Mouse (Mus musculus) embryonic facial prominence, embryonic 13.5 days (tissue): Measurements from ENCODE around the gene Gm45808. TPM values are rescaled to one million over a fixed set of nuclear protein-coding genes. Genes with fewer than 3 reads are reported as not detected.
"Not testable (repeated sequence)": the region's sequence is repeated elsewhere in the genome, so short reads cannot be mapped to it uniquely, and the experiment has no call there.

Experiments
- ATAC-seq: fragments of 200-750 bp; cut with Nextera tagmentation; 2 replicates; pipeline ENCODE4 v1.8.0; 2017; ENCODE audit warnings: low read depth; ENCODE audit not compliant: insufficient number of reproducible peaks, insufficient read depth, low FRiP score, low TSS enrichment
- H3K27ac ChIP-seq: fragments of 300-500 bp; sonication (generic); 2 replicates; pipeline ENCODE4 v1.5.1; 2015; ENCODE audit warnings: moderate library complexity, mild to moderate bottlenecking, inconsistent platforms
- H3K27me3 ChIP-seq: fragments of 300-500 bp; sonication (generic); 2 replicates; pipeline ENCODE4 v1.6.1; 2015; ENCODE audit warnings: mild to moderate bottlenecking, inconsistent platforms
- H3K36me3 ChIP-seq: fragments of 300-500 bp; sonication (generic); 2 replicates; pipeline ENCODE4 v1.6.1; 2015; ENCODE audit warnings: mild to moderate bottlenecking, inconsistent platforms
- H3K4me1 ChIP-seq: fragments of 300-500 bp; sonication (generic); 2 replicates; pipeline ENCODE4 v1.6.1; 2015; ENCODE audit warnings: inconsistent platforms
- H3K4me2 ChIP-seq: fragments of 300-500 bp; sonication (generic); 2 replicates; pipeline ENCODE4 v1.6.1; 2015; ENCODE audit warnings: moderate library complexity, mild to moderate bottlenecking, inconsistent platforms
- H3K4me3 ChIP-seq: fragments of 300-500 bp; sonication (generic); 2 replicates; pipeline ENCODE4 v1.5.1; 2015; ENCODE audit warnings: mild to moderate bottlenecking, inconsistent platforms
- H3K9ac ChIP-seq: fragments of 300-500 bp; sonication (generic); 2 replicates; pipeline ENCODE4 v1.6.1; 2015; ENCODE audit warnings: mild to moderate bottlenecking, inconsistent platforms
- H3K9me3 ChIP-seq: fragments of 300-500 bp; sonication (generic); 2 replicates; pipeline ENCODE4 v1.6.1; 2016; ENCODE audit warnings: inconsistent platforms
- WGBS: fragments of 180-500 bp; shearing (Covaris S2); methylation state at CpG from one replicate; pipeline ENCODE4 v1.1.7; 2015; ENCODE audit warnings: mixed read lengths; 5-methylcytosine and 5-hydroxymethylcytosine counted together
- polyA plus RNA-seq: library from polyadenylated mRNA; unstranded; fragments of >200 nt; fragmentation: Nextera tagmentation; extraction: Ambion mirVana; gene quantifications from 2 replicates; pipeline ENCODE4 v1.2.1, GENCODE M21; 2015

Gm45808 gene
- polyA plus RNA-seq, 1 experiment from 2014 or later: not detected

DNA sequence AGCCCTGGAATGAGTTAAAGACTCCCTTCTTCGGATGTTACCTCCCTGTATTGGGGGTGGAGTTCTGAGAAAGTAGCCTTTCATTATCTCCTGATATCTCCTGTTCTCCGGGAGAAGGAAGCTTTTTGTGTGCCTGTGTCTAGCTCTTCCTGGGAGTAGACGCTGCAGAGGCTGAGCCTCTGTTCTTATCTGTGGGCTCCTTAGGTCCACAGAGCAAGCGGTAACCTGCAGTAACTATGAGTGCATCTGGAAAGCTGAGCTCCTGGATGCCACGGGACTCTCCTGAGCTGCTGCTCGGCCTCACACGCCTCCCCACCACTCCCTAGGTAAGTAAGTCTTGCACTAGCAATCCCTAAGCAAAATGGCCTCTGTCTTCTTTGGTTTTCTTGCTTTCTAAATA, 453 bp downstream of the Gm45808 start:
- H3K4me3 ChIP-seq: no peak overlapping the region
- H3K4me2 ChIP-seq: no peak overlapping the region
- no peak overlapping the region for H3K9ac ChIP-seq
- 68% methylated on average over 7 of the region's 7 CpGs for WGBS
- H3K4me1 ChIP-seq: peaks cover 24% of the 10 kb centered on the region
- H3K36me3 ChIP-seq: no peaks in the 10 kb centered on the region
- ATAC-seq: no peak
- no peak overlapping the region for H3K27ac ChIP-seq
- H3K27me3 ChIP-seq: no peaks in the 10 kb centered on the region
- H3K9me3 ChIP-seq: no peaks in the 10 kb centered on the region

DNA sequence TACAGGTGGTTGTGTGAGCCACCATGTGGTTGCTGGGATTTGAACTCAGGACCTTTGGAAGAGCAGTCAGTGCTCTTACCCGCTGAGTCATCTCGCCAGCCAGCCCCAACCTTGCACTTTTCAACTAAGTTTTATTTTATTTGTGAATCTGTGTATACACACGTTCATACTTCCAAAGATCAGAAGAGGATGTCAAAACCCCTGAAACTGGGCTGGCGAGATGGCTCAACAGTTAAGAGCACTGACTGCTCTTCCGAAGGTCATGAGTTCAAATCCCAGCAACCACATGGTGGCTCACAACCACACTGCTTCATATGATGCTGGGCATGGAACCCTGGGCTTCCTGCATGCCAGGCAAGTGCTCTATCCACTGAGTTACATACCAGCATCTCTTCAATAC, 1.6 kb downstream of the Gm45808 start:
- ATAC-seq, H3K4me2 ChIP-seq, H3K27me3 ChIP-seq, H3K9me3 ChIP-seq, H3K4me3 ChIP-seq, H3K27ac ChIP-seq, H3K36me3 ChIP-seq, H3K9ac ChIP-seq: not testable (repeated sequence)
- WGBS: 89% methylated on average over 5 of the region's 5 CpGs
- H3K4me1 ChIP-seq: peaks cover 14% of the 10 kb centered on the region; the same call in 1 of the 2 replicates

DNA sequence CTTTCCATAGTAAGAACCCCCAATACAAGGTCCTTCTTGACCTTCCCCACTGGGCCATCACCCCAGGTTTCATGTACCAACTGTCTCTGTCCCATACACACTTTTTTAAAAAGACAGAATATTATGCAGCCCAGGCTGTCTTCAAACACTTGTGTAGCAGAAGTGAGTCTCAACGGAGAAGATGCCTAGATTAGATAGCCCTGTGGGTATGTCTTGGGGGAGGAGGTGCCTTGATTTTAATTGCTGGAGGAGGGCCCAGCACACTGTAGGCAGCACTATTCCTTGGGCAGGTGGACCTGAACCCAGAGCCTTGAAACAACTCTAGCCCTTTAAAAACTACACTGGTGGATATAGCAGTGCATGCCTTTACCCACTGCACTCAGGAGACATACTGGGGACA, 4.4 kb downstream of the Gm45808 start:
- H3K36me3 ChIP-seq: no peaks in the 10 kb centered on the region
- no peak overlapping the region for H3K27ac ChIP-seq
- no peak overlapping the region for H3K9ac ChIP-seq
- H3K4me3 ChIP-seq: no peak overlapping the region
- no peak for ATAC-seq
- H3K9me3 ChIP-seq: no peaks in the 10 kb centered on the region
- H3K27me3 ChIP-seq: no peaks in the 10 kb centered on the region
- 81% methylated on average over 1 of the region's 1 CpGs for WGBS
- H3K4me2 ChIP-seq: no peak overlapping the region
- H3K4me1 ChIP-seq: no peaks in the 10 kb centered on the region

DNA sequence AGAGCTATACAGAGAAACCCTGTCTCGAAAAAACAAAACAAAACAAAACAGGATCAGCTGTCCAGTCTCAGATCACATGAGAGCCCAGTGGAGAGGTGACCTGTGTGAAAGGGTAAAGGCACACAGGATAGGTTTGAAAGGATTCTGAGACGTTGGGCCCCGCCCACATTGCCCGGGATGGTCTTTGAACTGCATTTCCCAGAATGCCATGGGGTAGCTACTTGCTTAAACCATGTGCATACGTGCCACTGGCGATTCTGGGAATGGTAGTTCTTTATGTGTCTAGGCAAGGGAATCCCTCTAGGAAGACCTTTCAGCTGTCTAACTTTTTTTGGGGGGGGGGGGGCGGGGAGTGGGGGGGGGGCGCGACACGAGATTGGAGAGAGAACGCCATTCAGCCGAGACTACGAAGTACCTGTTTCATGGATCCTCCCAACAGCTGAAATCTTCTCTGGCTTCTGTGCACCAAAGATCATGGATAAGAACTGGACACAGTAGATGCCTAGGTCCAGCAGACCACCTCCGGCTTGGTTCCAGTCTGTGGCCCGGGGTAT, 5.2 kb downstream of the Gm45808 start, which contains the start of gene Tulp2:
Gene Tulp2 (plus strand): TSS at position 504 of the 554 bp plus-strand sequence.
- no peak within 1 kb of the TSS for H3K4me2 ChIP-seq
- no peaks in the 10 kb centered on the region for H3K9me3 ChIP-seq
- no peaks in the 10 kb centered on the region for H3K36me3 ChIP-seq
- H3K9ac ChIP-seq: no peak within 1 kb of the TSS
- H3K27me3 ChIP-seq: no peaks in the 10 kb centered on the region
- 55% methylated on average over 15 of the region's 15 CpGs for WGBS
- no peak for ATAC-seq
- no peak within 1 kb of the TSS for H3K27ac ChIP-seq
- H3K4me1 ChIP-seq: no peaks in the 10 kb centered on the region
- no peak within 1 kb of the TSS for H3K4me3 ChIP-seq

DNA sequence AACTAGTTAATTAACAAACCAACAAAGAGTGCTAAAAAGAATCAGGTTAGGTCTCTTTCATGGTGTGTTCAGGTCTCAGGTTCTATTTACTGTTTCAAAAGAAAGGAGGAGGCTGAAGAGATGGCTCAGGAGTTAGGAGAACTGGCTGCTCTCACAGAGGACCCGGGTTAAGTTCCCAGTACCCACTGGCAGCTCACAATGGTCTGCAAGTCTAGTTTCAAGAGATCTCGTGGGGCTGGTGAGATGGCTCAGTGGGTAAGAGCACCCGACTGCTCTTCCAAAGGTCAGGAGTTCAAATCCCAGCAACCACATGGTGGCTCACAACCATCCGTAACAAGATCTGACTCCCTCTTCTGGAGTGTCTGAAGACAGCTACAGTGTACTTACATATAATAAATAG, 6.3 kb downstream of the Gm45808 start:
- not testable (repeated sequence) for H3K9ac ChIP-seq, H3K27me3 ChIP-seq, H3K4me2 ChIP-seq, ATAC-seq, H3K4me3 ChIP-seq, H3K36me3 ChIP-seq, H3K4me1 ChIP-seq, H3K27ac ChIP-seq, H3K9me3 ChIP-seq
- WGBS: 80% methylated on average over 4 of the region's 4 CpGs

DNA sequence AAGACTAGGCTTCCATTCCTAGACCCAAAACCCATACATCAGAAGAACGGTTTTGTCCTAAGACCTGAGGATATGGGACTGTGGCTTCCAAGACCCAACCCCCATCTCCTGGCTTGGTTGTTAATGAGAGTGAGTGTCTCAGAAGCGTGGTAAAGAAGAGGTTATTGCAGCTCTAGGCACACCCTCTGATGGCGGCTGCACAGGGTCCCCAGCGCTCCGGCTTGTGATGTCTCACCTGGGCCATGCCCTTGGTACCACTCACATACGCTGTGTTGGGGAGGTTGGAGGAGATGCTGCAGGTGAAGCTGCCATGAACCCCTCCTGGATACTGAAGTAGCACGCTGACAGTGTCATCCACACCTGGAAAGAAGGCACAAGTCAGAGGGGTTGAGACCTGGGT, 7.8 kb downstream of the Gm45808 start:
- ATAC-seq: no peak
- Histone ChIP-seq H3K36me3 (no peaks in the 10 kb centered on the region), H3K9ac (no peak overlapping the region), H3K9me3 (no peaks in the 10 kb centered on the region), H3K27ac (no peak overlapping the region), H3K27me3 (no peaks in the 10 kb centered on the region), H3K4me1 (0 out of 2 replicates have a peak, but pooled peaks cover 3% of the 10 kb centered on the region), H3K4me2 (no peak overlapping the region), H3K4me3 (no peak overlapping the region)
- WGBS: 95% methylated on average over 7 of the region's 7 CpGs

DNA sequence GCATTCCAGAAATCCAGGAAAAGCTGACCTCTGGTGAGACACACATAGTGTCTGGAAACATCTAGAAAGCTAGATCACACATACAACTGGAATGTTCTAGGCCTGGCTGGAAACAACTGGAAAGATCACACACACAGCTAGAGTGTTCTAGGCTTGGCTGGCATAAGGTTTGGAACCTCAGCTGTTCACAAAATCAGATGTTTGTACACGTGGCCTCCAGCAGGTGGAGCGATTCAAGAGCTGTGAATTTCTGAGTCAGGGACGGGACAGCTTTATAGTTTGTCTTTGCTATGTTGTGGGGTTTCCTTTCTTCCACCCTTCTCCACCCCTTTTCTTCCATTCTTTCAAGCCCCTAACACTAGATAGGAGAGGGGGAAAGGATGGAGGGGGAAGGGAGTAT, 9.6 kb downstream of the Gm45808 start:
- Histone ChIP-seq H3K27me3 (no peaks in the 10 kb centered on the region), H3K4me3 (no peak overlapping the region), H3K4me2 (no peak overlapping the region), H3K9me3 (no peaks in the 10 kb centered on the region), H3K27ac (0 out of 2 replicates have a peak overlapping the region, but pooled peaks have one; percentile 22), H3K4me1 (0 out of 2 replicates have a peak, but pooled peaks cover 3% of the 10 kb centered on the region), H3K9ac (no peak overlapping the region), H3K36me3 (no peaks in the 10 kb centered on the region)
- WGBS: 9% methylated on average over 3 of the region's 3 CpGs
- no peak for ATAC-seq

DNA sequence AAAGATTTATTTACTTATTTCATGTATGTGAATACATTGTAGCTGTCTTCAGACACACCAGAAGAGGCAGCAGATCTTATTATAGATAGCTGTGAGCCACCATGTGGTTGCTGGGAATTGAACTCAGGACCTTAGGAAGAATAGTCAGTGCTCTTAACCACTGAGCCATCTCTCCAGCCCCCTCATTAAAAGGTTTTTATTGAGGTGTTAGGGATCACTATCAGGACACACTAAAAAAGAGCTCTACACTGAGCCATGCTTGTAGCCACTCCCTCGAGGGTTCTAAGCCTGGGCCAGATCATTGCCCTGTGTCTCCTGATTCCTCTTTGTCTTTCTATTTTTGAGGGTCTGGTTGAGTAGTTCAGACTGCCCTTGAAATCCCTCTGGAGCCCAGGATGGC, 10.2 kb downstream of the Gm45808 start:
- H3K4me1 ChIP-seq: 0 out of 2 replicates have a peak, but pooled peaks cover 3% of the 10 kb centered on the region
- no peak for ATAC-seq
- no peak overlapping the region for H3K9ac ChIP-seq
- no peak overlapping the region for H3K27ac ChIP-seq
- H3K4me2 ChIP-seq: no peak overlapping the region
- WGBS: 37% methylated on average over 1 of the region's 1 CpGs
- H3K36me3 ChIP-seq: no peaks in the 10 kb centered on the region
- H3K9me3 ChIP-seq: no peaks in the 10 kb centered on the region
- H3K27me3 ChIP-seq: no peaks in the 10 kb centered on the region
- H3K4me3 ChIP-seq: no peak overlapping the region

DNA sequence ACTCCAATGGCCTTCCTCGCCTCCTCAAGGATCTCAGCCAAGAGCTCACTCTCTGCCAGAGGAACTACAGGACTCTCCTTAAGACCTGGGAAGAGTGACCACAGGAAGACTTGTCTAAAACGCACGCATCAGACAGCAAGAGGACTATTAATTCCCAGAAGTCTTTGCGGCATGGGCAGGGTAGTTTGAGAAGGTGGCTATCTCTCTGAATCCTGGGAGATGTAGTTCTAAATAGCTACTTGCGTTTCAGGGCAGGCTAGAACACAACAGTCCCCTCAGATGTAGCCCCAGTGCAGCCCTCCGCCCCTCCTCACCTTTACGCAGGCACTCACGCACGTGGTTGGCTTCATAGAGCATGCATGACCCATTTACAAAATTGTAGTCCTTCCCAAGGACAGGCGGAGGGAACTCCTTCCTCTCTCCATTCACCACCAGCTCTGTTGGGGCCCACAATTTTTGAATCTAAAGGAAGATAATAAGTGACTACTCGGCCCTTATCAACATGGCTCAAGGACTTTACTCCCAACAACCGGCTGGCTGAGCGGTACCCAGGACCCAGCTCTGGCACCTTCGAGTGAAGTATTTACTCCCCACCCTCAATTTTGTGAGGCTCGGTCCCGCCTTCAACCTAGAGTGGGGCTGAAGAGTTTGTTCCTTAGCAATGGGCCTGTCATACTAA, 11.2 kb downstream of the Gm45808 start:
- 64% methylated on average over 16 of the region's 16 CpGs for WGBS

DNA sequence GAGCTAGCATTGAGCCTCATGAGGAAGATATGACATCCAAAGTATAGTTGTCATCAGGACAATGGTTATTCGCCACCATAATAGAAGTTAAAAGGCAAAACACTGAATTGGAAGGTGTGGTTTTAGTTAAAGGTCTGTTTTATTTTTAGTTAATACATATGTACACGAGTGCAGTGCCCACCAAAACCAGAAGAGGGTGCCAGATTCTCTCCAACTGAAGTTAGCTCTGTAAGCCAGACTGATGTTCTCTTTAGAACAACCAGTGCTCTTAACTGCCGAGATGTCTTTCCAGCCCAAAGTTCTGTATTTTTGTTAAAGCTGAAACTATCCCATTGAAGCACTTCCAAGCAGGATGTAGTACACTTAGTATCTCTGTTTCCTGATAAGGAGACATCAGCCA, 15.7 kb downstream of the Gm45808 start:
- no peaks in the 10 kb centered on the region for H3K27me3 ChIP-seq
- H3K4me1 ChIP-seq: peaks cover 8% of the 10 kb centered on the region
- 5% methylated on average over 3 of the region's 3 CpGs for WGBS
- H3K27ac ChIP-seq: no peak overlapping the region
- no peak overlapping the region for H3K4me3 ChIP-seq
- no peak overlapping the region for H3K4me2 ChIP-seq
- H3K9me3 ChIP-seq: no peaks in the 10 kb centered on the region
- no peaks in the 10 kb centered on the region for H3K36me3 ChIP-seq
- H3K9ac ChIP-seq: no peak overlapping the region
- no peak for ATAC-seq

More for the DNA sequence above, 11.2 kb downstream of the Gm45808 start:
- Histone ChIP-seq H3K4me3 (peak overlapping the region; percentile 30), H3K4me2 (peak overlapping the region; percentile 53), H3K27ac (no peak overlapping the region), H3K9ac (peak overlapping the region; percentile 60), H3K27me3 (no peaks in the 10 kb centered on the region), H3K4me1 (0 out of 2 replicates have a peak, but pooled peaks cover 3% of the 10 kb centered on the region), H3K9me3 (no peaks in the 10 kb centered on the region), H3K36me3 (no peaks in the 10 kb centered on the region)
- no peak for ATAC-seq

DNA sequence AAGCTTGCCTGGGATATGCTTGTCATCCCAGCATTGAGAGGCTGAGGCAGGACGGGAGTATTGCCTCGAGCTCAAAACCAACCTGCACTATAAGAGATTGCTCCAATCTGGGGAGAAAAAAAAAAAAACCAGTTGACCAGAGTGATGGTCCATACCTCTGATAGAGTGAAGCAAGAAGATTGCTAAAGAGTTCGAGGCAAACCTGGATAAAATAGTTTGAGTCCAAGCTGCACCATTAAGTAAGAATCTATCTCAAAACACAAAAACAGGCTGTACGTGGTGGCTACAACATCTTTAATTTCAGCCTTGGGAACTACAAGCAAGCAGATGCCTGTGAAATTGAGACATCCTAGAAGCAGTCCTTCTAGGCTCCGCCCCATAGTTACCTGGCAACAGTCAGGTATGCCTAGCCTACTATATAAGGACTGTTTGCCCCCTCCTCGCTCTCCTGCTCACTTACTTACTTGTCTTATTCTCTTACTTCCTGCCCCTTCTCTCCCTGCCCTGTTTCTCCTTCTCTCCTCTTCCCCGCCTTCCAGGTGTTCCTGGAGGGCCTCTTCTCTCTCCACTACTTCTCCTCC, 19.4 kb downstream of the Gm45808 start:
- Histone ChIP-seq H3K4me1 (peaks cover 17% of the 10 kb centered on the region), H3K4me2 (peak overlapping the region; percentile 94), H3K9me3 (no peaks in the 10 kb centered on the region), H3K4me3 (peak overlapping the region; percentile 91), H3K27ac (no peak overlapping the region; the same call in 1 of the 2 replicates), H3K27me3 (no peaks in the 10 kb centered on the region), H3K9ac (peak overlapping the region; percentile 54; the same call in 1 of the 2 replicates), H3K36me3 (peaks cover 32% of the 10 kb centered on the region)
- 27% methylated on average over 7 of the region's 7 CpGs for WGBS
- peak; percentile 2; the same call in 1 of the 2 replicates for ATAC-seq
